Mouse (Mus musculus) embryo, embryonic 10.5 days (tissue): ENCODE results near the gene Dcp1a.

Experiments used
- DNase-seq: peaks from one replicate; pipeline ENCODE4 v3.0.0-alpha.2; 2015; ENCODE audit warnings: low spot score

The Dcp1a gene

DNA sequence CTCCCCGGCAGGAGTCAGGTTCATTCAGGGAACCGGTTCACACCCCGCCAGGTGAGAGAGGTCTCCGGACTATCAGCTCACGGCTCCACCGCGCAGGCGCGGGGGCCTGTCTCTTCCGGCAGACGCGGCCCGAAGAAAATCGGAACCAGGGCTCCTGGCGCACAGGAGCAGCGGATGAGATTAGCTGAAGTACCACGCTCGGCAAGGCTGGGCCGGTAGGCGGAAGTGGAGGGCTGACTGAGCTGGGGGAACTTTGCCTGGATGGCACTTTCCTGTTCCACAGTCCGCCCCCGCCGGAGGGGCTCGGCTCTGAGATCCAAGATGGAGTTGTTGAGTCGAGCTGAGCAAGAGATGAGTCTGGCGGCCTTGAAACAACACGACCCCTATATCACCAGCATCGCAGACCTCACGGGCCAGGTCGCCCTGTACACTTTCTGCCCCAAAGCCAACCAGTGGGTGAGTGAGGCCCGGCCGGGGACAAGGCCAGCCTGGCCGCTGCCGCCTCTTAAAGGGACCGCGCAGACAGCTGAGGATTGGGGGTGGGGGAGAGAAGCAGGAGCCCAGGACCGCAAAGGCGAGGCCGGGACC, at the start of gene Dcp1a:
Dcp1a (plus strand) TSS at position 175 of the 588 bp plus-strand sequence.
- DNase-seq, result peak; percentile 97

- DNase-seq, result no peak
Observed at GRCm38 (mm10) chr14:30429606-30430005, 49.7 kb upstream of the Dcp1a start.

DNA sequence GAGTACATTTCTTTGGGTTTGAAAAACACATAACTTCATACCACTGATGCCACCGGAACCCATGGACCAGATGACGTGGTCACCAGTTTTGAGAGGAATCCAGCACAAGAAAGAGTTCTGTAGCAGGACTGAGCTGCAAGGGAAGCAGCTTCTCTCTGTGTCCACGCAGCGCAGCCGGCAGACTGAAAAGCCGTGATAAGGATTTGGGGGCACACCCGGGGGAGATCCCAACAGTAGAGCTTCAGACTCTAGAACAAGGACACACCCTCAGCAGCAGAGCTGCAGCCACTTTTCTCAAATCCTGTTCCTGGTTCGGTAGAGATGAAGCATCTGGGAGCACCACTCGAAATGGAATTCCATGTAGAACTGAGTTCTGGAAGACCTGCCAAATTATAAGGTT, 49.3 kb upstream of the Dcp1a start:
- no peak for DNase-seq

- DNase-seq, result no peak
Observed at GRCm38 (mm10) chr14:30430446-30430845, 48.9 kb upstream of the Dcp1a start.

DNA sequence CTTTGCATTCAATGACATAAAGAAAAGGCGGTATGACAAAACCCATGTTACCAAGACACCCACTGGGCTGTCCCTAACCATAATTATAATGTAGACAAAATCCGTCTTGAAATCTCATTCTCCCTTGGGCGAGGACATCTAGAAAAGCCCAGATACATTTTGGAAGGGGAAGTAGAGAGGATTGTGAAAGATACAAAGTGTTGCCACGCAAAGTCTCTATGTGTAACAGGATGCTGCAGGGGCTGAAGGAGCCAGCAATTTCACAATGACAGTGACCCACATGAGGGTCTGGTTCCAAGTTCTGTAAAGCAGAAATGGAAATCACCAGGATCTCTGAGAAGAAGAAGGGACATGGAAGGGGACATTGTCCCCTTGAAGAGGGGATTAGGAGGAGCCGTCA, 44.0 kb upstream of the Dcp1a start:
- no peak for DNase-seq

DNA sequence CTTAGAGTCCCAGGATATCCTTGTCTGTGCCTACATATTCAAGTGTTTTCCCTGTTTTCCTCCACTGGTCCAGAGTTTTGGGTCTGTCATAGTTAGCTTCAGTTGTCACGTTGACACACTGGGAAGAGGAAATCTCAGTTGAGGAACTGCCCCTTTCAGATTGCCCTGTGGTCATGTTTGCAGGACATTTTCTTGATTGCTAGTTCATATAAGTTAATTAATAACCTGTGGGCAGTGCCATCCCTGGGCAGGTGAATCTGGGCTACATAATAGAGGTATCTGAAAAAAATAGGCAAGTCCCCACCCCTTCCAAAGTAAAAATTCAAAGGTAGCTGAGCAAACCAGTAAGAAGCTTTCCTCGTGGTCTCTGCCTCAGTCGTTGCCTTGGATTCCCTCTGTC, 39.4 kb upstream of the Dcp1a start:
- no peak for DNase-seq

DNA sequence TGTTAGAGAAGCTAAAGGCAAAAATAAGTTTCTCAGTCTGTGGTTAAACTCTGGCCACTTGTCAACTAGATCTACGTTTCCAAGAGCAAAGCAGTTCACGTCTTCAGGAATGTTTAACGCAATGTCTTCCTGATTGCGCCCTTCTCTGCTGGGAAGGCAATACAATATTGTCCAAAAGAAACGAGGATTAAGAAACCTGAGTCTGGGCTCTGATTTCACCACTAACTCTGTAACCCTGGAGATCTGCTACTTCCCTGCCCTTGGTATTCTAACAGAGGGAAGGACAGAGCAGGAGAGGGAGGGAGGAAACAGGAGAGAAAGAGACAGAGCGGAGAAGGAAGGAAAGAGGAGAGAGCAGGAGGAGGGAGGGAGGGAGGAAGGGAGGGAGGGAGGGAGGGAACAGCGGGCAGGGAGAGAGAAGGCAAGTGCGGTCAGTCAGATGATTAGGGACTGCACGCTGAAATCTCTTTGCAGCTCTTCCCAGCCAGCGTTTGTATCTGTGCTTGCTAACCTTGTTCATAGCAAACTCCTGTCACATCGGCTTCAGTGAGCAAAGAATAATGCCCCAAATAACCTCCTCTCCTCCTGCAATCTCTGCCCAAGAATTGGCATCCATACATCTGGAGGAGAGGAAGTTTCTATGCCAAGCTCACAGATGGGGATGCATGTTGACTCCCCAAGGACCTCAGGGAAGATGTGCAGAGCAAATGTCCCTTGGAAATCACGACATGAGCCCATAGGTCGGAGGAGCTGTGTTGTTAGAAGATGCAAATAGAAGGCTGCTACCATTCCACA, 23.3 kb upstream of the Dcp1a start:
- DNase-seq, result no peak

DNA sequence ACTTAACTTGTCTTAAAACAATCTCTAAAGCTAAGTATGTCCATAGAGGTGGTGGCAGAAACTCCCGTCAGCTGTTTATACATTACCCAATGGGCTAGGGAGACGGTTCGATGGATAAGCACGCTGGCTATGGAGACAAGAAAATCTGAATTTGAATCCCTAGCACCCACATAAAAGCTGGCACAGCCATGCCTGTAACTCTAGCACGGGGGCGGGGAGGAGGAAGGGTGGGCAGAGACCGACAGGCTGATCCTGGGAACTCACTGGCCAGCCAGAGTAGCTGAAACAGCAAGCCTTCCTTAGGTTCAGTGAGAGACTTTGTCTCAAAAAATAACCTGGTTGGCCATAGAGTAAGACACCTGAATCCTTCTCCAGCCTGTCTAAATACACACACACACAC, 21.9 kb upstream of the Dcp1a start:
- no peak for DNase-seq

- no peak for DNase-seq
Observed at GRCm38 (mm10) chr14:30457897-30458296, 21.4 kb upstream of the Dcp1a start.

GRCm38 (mm10) chr14:30458820-30459219, 20.5 kb upstream of the Dcp1a start:
- DNase-seq, result no peak

DNA sequence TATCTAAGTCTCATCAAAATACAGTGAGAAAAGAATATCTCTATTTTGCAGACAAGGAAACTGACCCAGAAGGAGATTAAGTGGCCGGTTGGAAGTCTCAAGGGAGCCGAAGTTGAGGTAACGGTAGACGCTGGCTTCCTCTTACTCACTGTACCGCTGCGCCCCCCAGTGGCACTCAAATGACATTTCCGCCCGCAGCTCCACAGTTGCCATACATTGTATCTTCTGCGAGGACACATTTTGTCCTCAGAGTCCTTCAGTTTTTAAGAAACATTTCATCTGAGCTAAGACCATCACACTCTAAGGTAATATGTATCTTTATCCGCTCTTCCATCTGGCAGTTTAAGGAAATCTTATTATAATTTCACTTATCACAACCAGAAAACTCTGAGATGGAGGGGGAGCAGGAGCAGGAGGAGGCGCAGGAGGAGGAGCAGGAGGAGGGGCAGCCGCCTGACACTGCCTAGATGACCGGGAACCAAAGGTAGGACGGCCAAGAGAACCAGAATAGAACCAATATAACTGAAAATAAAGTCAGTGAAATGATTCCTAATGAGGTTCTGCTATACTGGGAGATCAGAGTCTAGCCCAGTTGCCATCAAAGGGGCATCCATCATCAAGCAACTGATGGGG, 19.3 kb upstream of the Dcp1a start:
- DNase-seq, result peak; percentile 90

- DNase-seq, result no peak
Observed at GRCm38 (mm10) chr14:30463312-30463711, 16.0 kb upstream of the Dcp1a start.

DNA sequence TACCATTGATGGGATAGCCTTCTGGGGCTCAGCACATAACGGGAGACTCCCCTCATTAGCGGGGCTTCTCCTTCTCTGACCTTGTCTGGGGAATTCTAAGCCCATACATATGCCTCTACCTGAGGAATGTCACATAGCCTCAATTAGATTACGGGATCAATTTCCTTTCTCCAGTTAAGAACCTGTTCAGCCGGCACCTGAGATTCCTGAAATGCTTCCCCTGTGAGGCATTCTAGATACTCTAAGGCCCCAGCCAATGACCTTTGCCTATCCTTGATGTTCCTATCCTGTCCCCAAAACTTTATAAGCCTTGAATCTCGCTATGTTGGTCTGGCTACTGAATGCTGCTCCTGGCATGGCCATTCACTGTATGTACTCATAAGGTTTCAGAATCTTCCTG, 5.7 kb upstream of the Dcp1a start:
- no peak for DNase-seq

DNA sequence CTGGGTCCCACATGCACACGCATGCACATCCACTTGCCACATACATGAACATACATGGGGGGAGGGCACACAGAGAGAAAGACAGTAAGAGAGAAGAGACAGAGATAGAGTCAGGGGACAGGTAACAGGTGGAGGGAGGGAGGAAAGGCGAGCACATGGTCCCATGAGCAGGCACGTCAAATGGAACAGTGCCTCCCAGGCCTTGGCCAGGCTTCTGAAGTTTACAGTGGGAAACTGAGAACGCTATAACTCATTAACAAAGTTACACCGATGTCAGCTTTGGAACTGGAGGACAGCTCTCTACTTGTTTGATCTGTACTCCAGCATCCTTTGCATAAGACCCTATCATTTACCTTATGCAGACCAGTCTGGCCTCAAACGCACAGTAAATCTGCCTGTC, 4.9 kb upstream of the Dcp1a start:
- DNase-seq, result no peak

GRCm38 (mm10) chr14:30491342-30491741, 12.0 kb downstream of the Dcp1a start, which contains the start of gene Cacna1d:
Cacna1d (minus strand) TSS chr14:30491455.
- DNase-seq, result no peak

DNA sequence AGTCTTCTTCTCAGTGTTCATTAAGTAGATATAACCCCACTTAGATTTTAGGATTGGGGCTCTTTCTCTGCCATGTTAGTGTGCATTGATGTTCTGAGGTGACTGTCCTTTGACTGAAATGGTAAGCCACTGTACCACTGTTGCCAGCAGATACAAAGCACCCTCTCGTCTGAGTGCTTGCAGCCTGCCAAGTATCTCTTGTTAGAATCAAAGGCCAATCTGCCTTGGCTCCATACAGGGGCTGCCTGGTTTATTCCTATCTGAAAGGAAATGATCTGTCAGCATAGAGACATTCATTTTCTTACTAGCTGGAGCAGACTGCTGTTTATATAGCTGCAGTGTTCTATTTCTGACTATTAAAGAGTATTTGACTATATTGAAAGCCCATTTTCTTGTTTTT, 13.9 kb downstream of the Dcp1a start:
- no peak for DNase-seq

GRCm38 (mm10) chr14:30494998-30495397, 15.7 kb downstream of the Dcp1a start:
- DNase-seq, result no peak

DNA sequence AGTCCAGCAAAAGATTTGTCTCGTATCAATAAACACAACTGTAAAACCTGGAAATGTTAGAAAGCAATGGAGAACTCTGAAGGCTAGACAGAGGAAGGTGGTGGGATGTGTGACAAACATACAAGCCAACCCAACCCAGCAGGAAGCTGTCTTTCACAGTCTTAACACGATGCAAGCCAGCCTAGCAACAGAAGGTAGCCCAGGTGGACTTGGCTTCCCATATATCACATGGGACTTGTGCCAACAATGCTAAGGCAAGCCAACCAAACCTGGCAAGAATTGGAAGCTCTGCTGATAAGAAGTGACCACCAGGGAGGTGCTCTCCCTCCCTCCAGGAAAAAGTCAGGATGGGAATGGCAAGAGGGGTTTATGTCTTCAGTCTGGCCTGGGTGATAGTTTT, 18.9 kb downstream of the Dcp1a start:
- no peak for DNase-seq

DNA sequence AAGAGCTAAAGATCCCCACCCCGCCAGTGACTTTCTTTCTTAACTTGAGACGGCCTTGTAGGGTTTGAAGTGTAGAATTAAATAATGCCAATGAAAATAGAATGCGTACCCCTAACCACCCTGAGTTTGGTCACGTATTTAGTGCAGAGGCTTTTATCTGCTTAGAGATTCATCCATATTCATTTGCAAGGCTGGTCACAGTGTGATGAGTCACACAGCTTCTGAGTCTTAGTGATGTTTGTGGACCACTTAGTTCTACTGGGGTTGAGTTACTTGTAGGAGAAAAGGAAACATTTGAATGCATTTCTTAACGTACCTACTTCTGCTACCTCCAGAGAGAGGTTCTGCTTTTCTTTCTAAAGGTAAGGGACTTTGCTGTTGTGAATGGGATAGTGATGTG, 25.7 kb downstream of the Dcp1a start:
- no peak for DNase-seq

- no peak for DNase-seq
Observed at GRCm38 (mm10) chr14:30510214-30510763, 31.0 kb downstream of the Dcp1a start.

DNA sequence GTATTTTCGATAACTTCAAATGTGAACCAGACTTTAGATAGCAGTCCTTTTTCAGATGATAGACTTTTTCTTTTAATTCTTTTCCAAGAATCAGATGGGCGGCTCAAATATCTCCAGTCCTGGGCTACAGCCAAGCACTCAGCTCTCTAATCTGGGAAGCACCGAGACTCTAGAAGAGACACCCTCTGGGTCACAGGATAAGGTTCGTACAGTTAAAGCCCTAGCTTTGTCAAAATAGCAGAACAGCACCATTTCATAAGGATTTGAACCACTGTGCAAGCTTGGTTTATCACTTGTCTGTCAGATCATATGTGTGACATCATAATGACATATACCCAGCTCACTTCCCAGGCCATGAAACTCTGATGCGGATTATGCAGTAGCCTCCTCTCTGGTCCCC, 33.6 kb downstream of the Dcp1a start:
- DNase-seq, result no peak

GRCm38 (mm10) chr14:30515931-30516723, 36.8 kb downstream of the Dcp1a start:
- peak; percentile 24 for DNase-seq
